Mouse (Mus musculus) MEL (cell line): ENCODE data around the gene Vegfb.

Experiments used
- BHLHE40 ChIP-seq: IDR thresholded peaks from 2 replicates; pipeline ENCODE4 v1.6.1; 2012; ENCODE audit warnings: low read depth, mild to moderate bottlenecking, inconsistent platforms, low read length, improper control_type of control experiment, borderline replicate concordance
- CHD2 ChIP-seq: IDR thresholded peaks from 2 replicates; pipeline ENCODE4 v1.6.1; 2011; ENCODE audit warnings: low read length, improper control_type of control experiment
- CTCF ChIP-seq, 3 experiments: IDR thresholded peaks in 2 of 3; conservative IDR thresholded peaks in 1 of 3; 2 replicates each; pipeline ENCODE4 v1.5.1; 2011 to 2012; ENCODE audit warnings: low read length in 3 of 3, low read depth in 2 of 3, mild to moderate bottlenecking in 2 of 3, improper control_type of control experiment in 1 of 3, inconsistent platforms in 1 of 3, mixed read lengths in 1 of 3, moderate library complexity in 1 of 3; ENCODE audit not compliant: control insufficient read depth in 1 of 3, insufficient read depth in 1 of 3, poor library complexity in 1 of 3, severe bottlenecking in 1 of 3
- E2F4 ChIP-seq: IDR thresholded peaks from 2 replicates; pipeline ENCODE4 v1.6.1; 2011; ENCODE audit warnings: low read depth, low read length, improper control_type of control experiment, borderline replicate concordance
- GABPA ChIP-seq: IDR thresholded peaks from 2 replicates; pipeline ENCODE4 v1.6.1; 2012; ENCODE audit warnings: low read depth, mild to moderate bottlenecking, inconsistent platforms, low read length, improper control_type of control experiment, moderate library complexity
- GATA1 ChIP-seq: IDR thresholded peaks from 2 replicates; pipeline ENCODE4 v1.6.1; 2011; ENCODE audit warnings: low read depth, low read length, improper control_type of control experiment
- MYB ChIP-seq: IDR thresholded peaks from 2 replicates; pipeline ENCODE4 v1.6.1; 2011; ENCODE audit warnings: mild to moderate bottlenecking, low read depth, low read length, improper control_type of control experiment
- POLR2A ChIP-seq, 2 experiments: IDR thresholded peaks; 2 replicates each; pipeline ENCODE4 v1.6.1; 2011 to 2012; ENCODE audit warnings: low read length in 2 of 2, mild to moderate bottlenecking in 2 of 2, control low read depth in 1 of 2, improper control_type of control experiment in 1 of 2, low read depth in 1 of 2, moderate library complexity in 1 of 2; ENCODE audit not compliant: control insufficient read depth in 1 of 2, insufficient read depth in 1 of 2, poor library complexity in 1 of 2
- RCOR1 ChIP-seq: IDR thresholded peaks from 2 replicates; pipeline ENCODE4 v1.6.1; 2012; ENCODE audit warnings: low read depth, mild to moderate bottlenecking, inconsistent platforms, low read length, improper control_type of control experiment
- SMC3 ChIP-seq: IDR thresholded peaks from 2 replicates; pipeline ENCODE4 v1.6.1; 2011; ENCODE audit warnings: low read depth, low read length, improper control_type of control experiment
- TCF12 ChIP-seq: IDR thresholded peaks from 2 replicates; pipeline ENCODE4 v1.6.1; 2014; ENCODE audit warnings: low read depth, mild to moderate bottlenecking, inconsistent platforms, low read length, improper control_type of control experiment, moderate library complexity
- ZNF384 ChIP-seq: IDR thresholded peaks from 2 replicates; pipeline ENCODE4 v1.6.1; 2012; ENCODE audit warnings: low read depth, mild to moderate bottlenecking, inconsistent platforms, low read length, improper control_type of control experiment

DNA sequence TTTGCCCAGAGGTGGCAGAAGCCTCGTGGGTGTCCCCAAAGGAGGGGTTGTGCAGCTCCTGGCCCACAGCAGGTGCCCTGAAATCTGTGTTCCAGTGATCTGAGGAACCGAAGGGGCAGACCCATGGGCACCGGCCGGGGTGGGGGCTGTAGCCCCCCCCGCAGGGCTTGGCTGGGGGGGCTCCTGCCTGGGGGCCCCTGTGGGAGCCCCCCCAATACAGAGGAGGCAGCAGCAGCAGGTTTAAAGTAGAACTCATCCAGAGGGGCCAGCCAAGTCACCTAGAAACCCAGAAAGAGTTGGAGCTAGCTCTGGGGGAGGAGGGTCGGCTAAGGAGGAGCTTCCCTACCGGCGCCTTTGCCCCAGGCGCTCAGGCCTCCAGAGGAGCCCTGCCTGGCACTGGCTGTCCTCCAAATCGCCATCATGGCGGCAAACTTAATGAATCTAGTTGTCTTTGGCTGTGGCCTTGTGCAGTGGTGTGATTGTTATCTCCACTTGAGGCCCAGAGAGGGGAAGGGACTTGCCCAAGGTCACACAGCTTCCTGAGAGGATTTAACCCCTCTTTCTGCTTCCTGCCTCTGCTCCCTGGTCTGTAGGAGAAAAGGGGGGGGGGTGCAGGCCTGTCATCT is 16.9 kb downstream of the Vegfb start:
- TF ChIP-seq TCF12 (no peak), SMC3 (no peak), BHLHE40 (no peak), E2F4 (no peak), GABPA (no peak), CHD2 (no peak), GATA1 (peak; percentile 36; the same call in 1 of the 2 replicates), CTCF (IDR thresholded peaks at IDR 0.05 in 2 of 3, conservative IDR thresholded peaks at IDR 0.05 in 1 of 3; ENCODE audit: control insufficient read depth in 1 of 3, insufficient read depth in 1 of 3, low read depth in 2 of 3, low read length in 3 of 3, poor library complexity in 1 of 3, severe bottlenecking in 1 of 3) (no peak), POLR2A (IDR thresholded peaks at IDR 0.05; ENCODE audit: control insufficient read depth in 1 of 2, insufficient read depth in 1 of 2, low read depth in 1 of 2, low read length in 2 of 2, poor library complexity in 1 of 2) (no peak), RCOR1 (no peak), ZNF384 (no peak), MYB (no peak)
